Mouse (Mus musculus) midbrain, embryonic 16.5 days (tissue): ENCODE data around the gene Gm1043. TPM values are rescaled to one million over a fixed set of nuclear protein-coding genes. Genes with fewer than 3 reads are reported as not detected.

Source experiments
- ATAC-seq: fragments of 200-750 bp; cut with Nextera tagmentation; 2 replicates; pipeline ENCODE4 v1.8.0; 2017; ENCODE audit warnings: moderate TSS enrichment
- H3K27ac ChIP-seq: fragments of 300-500 bp; sonication (generic); 2 replicates; pipeline ENCODE4 v1.5.1; 2014; ENCODE audit warnings: mild to moderate bottlenecking, low read length, mixed read lengths
- H3K27me3 ChIP-seq: fragments of 300-500 bp; sonication (generic); 2 replicates; pipeline ENCODE4 v1.6.1; 2014; ENCODE audit warnings: low read depth, low read length, mixed read lengths; ENCODE audit not compliant: control insufficient read depth, insufficient read depth
- H3K36me3 ChIP-seq: fragments of 300-500 bp; sonication (generic); 2 replicates; pipeline ENCODE4 v1.6.1; 2014; ENCODE audit warnings: mild to moderate bottlenecking, low read length, moderate library complexity, mixed read lengths; ENCODE audit not compliant: control insufficient read depth, insufficient read depth
- H3K4me1 ChIP-seq: fragments of 300-500 bp; sonication (generic); 2 replicates; pipeline ENCODE4 v1.6.1; 2014; ENCODE audit warnings: mild to moderate bottlenecking, low read length, mixed read lengths; ENCODE audit not compliant: control insufficient read depth, insufficient read depth
- H3K4me2 ChIP-seq: fragments of 300-500 bp; sonication (generic); 2 replicates; pipeline ENCODE4 v1.6.1; 2014; ENCODE audit warnings: mild to moderate bottlenecking, low read length, mixed read lengths
- H3K4me3 ChIP-seq: fragments of 300-500 bp; sonication (generic); 2 replicates; pipeline ENCODE4 v1.5.1; 2014; ENCODE audit warnings: low read depth, mild to moderate bottlenecking, low read length, moderate library complexity, mixed read lengths
- H3K9ac ChIP-seq: fragments of 300-500 bp; sonication (generic); 2 replicates; pipeline ENCODE4 v1.6.1; 2014; ENCODE audit warnings: low read depth, low read length, mixed read lengths
- H3K9me3 ChIP-seq: fragments of 300-500 bp; sonication (generic); replicated peaks from 2 replicates; pipeline ENCODE4 v1.6.1; 2014; ENCODE audit warnings: mild to moderate bottlenecking, low read length, mixed read lengths; ENCODE audit not compliant: control insufficient read depth, poor library complexity, severe bottlenecking
- WGBS: fragments of 180-500 bp; shearing (Covaris S2); extraction: QIAGEN DNeasy Blood & Tissue Kit; methylation state at CpG from one replicate; pipeline ENCODE4 v1.1.7; 2014; 5-methylcytosine and 5-hydroxymethylcytosine counted together
- polyA plus RNA-seq: library from polyadenylated mRNA; unstranded; fragments of >200 nt; fragmentation: Nextera tagmentation; extraction: Ambion mirVana; gene quantifications from 2 replicates; pipeline ENCODE4 v1.2.1, GENCODE M21; 2015

Gm1043 gene
- polyA plus RNA-seq, 1 experiment from 2014 or later: 2.3 TPM

GRCm38 (mm10) chr5:37080601-37081000 is 4.6 kb upstream of the Gm1043 start:
- ATAC-seq: no peak
- H3K27ac ChIP-seq: no peak overlapping the region
- no peaks in the 10 kb centered on the region for H3K36me3 ChIP-seq
- 69% methylated on average over 5 of the region's 5 CpGs for WGBS
- peaks cover 28% of the 10 kb centered on the region for H3K4me1 ChIP-seq
- no peak overlapping the region for H3K4me2 ChIP-seq
- no peak overlapping the region for H3K4me3 ChIP-seq
- H3K9me3 ChIP-seq: no peaks in the 10 kb centered on the region
- H3K9ac ChIP-seq: no peak overlapping the region
- no peaks in the 10 kb centered on the region for H3K27me3 ChIP-seq

GRCm38 (mm10) chr5:37082420-37082819 is 2.8 kb upstream of the Gm1043 start:
- peaks cover 9% of the 10 kb centered on the region; the same call in 1 of the 2 replicates for H3K36me3 ChIP-seq
- no peak for ATAC-seq
- peaks cover 12% of the 10 kb centered on the region for H3K4me1 ChIP-seq
- 28% methylated on average over 3 of the region's 3 CpGs for WGBS
- no peaks in the 10 kb centered on the region for H3K27me3 ChIP-seq
- H3K27ac ChIP-seq: no peak overlapping the region
- no peak overlapping the region for H3K9ac ChIP-seq
- no peak overlapping the region for H3K4me3 ChIP-seq
- no peak overlapping the region for H3K4me2 ChIP-seq
- H3K9me3 ChIP-seq: no peaks in the 10 kb centered on the region

GRCm38 (mm10) chr5:37083209-37083770 is 1.9 kb upstream of the Gm1043 start:
- peaks cover 12% of the 10 kb centered on the region for H3K4me1 ChIP-seq
- no peak overlapping the region for H3K4me2 ChIP-seq
- H3K27ac ChIP-seq: no peak overlapping the region
- no peak for ATAC-seq
- H3K4me3 ChIP-seq: no peak overlapping the region
- peaks cover 12% of the 10 kb centered on the region; the same call in 1 of the 2 replicates for H3K36me3 ChIP-seq
- H3K9ac ChIP-seq: no peak overlapping the region
- H3K9me3 ChIP-seq: no peaks in the 10 kb centered on the region
- 65% methylated on average over 7 of the region's 7 CpGs for WGBS
- H3K27me3 ChIP-seq: no peaks in the 10 kb centered on the region

GRCm38 (mm10) chr5:37083850-37084249 is 1.3 kb upstream of the Gm1043 start:
- H3K9ac ChIP-seq: no peak overlapping the region
- no peaks in the 10 kb centered on the region for H3K9me3 ChIP-seq
- H3K27ac ChIP-seq: no peak overlapping the region
- no peak overlapping the region for H3K4me2 ChIP-seq
- 69% methylated on average over 9 of the region's 9 CpGs for WGBS
- peaks cover 12% of the 10 kb centered on the region; the same call in 1 of the 2 replicates for H3K36me3 ChIP-seq
- peaks cover 12% of the 10 kb centered on the region for H3K4me1 ChIP-seq
- H3K4me3 ChIP-seq: no peak overlapping the region
- H3K27me3 ChIP-seq: no peaks in the 10 kb centered on the region
- no peak for ATAC-seq

- peaks cover 14% of the 10 kb centered on the region for H3K4me1 ChIP-seq
- H3K36me3 ChIP-seq: peaks cover 12% of the 10 kb centered on the region; the same call in 1 of the 2 replicates
- 86% methylated on average over 3 of the region's 3 CpGs for WGBS
- no peak overlapping the region for H3K4me2 ChIP-seq
- no peak overlapping the region for H3K27ac ChIP-seq
- H3K4me3 ChIP-seq: no peak overlapping the region
- H3K9me3 ChIP-seq: no peaks in the 10 kb centered on the region
- no peak for ATAC-seq
- H3K27me3 ChIP-seq: no peaks in the 10 kb centered on the region
- H3K9ac ChIP-seq: no peak overlapping the region
Observed at GRCm38 (mm10) chr5:37085918-37086317, 748 bp downstream of the Gm1043 start.

- WGBS: 50% methylated on average over 2 of the region's 2 CpGs
Observed at GRCm38 (mm10) chr5:37087786-37088185, 2.6 kb downstream of the Gm1043 start.

GRCm38 (mm10) chr5:37088342-37089108 is 3.4 kb downstream of the Gm1043 start:
- H3K27ac ChIP-seq: no peak overlapping the region
- H3K36me3 ChIP-seq: peaks cover 12% of the 10 kb centered on the region; the same call in 1 of the 2 replicates
- ATAC-seq: no peak
- no peak overlapping the region for H3K4me2 ChIP-seq
- no peak overlapping the region for H3K9ac ChIP-seq
- peaks cover 16% of the 10 kb centered on the region for H3K4me1 ChIP-seq
- H3K27me3 ChIP-seq: no peaks in the 10 kb centered on the region
- WGBS: 50% methylated on average over 1 of the region's 1 CpGs
- H3K4me3 ChIP-seq: no peak overlapping the region
- no peaks in the 10 kb centered on the region for H3K9me3 ChIP-seq

More at GRCm38 (mm10) chr5:37087786-37088185, 2.6 kb downstream of the Gm1043 start:
- H3K4me2 ChIP-seq: no peak overlapping the region
- H3K9me3 ChIP-seq: no peaks in the 10 kb centered on the region
- peaks cover 12% of the 10 kb centered on the region; the same call in 1 of the 2 replicates for H3K36me3 ChIP-seq
- H3K27ac ChIP-seq: no peak overlapping the region
- no peaks in the 10 kb centered on the region for H3K27me3 ChIP-seq
- no peak overlapping the region for H3K4me3 ChIP-seq
- no peak overlapping the region for H3K9ac ChIP-seq
- no peak for ATAC-seq
- H3K4me1 ChIP-seq: peaks cover 19% of the 10 kb centered on the region

- peak overlapping the region; percentile 56 for H3K4me2 ChIP-seq
- no peaks in the 10 kb centered on the region for H3K9me3 ChIP-seq
- 0 out of 2 replicates have a peak, but pooled peaks cover 6% of the 10 kb centered on the region for H3K36me3 ChIP-seq
- 1% methylated on average over 47 of the region's 47 CpGs for WGBS
- peak overlapping the region; percentile 62 for H3K9ac ChIP-seq
- H3K4me3 ChIP-seq: peak overlapping the region; percentile 17; the same call in 1 of the 2 replicates
- ATAC-seq: peak; percentile 66
- no peak overlapping the region; the same call in 1 of the 2 replicates for H3K27ac ChIP-seq
- no peaks in the 10 kb centered on the region for H3K27me3 ChIP-seq
- H3K4me1 ChIP-seq: peaks cover 11% of the 10 kb centered on the region
Observed at GRCm38 (mm10) chr5:37091171-37091628, 6.0 kb downstream of the Gm1043 start.

GRCm38 (mm10) chr5:37094941-37095340 is 9.8 kb downstream of the Gm1043 start:
- 90% methylated on average over 5 of the region's 5 CpGs for WGBS
- H3K27me3 ChIP-seq: no peaks in the 10 kb centered on the region
- H3K9ac ChIP-seq: no peak overlapping the region
- ATAC-seq: no peak
- H3K4me3 ChIP-seq: no peak overlapping the region
- H3K27ac ChIP-seq: no peak overlapping the region
- no peak overlapping the region for H3K4me2 ChIP-seq
- no peaks in the 10 kb centered on the region; the same call in 1 of the 2 replicates for H3K36me3 ChIP-seq
- H3K9me3 ChIP-seq: no peaks in the 10 kb centered on the region
- H3K4me1 ChIP-seq: peaks cover 11% of the 10 kb centered on the region
